Mouse (Mus musculus): ENCODE results near the gene C1galt1c1.

DNA sequence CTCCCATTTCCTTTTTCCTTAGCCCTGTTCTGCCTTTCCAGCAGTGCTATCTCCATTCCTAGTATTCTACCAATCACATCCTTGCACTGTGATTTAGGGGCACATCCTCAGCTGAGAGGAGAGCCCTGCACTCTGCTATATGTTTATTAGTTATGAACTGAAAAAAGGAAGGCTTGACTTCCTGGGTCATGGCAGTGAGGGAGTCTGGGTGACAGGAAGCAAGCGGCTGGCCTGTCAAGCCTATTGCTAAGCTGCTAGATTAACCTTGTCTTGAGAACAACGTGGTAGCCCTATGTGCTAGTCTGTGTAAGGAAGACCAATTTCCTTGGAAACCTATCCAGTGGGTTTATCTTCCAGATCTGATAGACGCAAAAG lies 33.9 kb downstream of the C1galt1c1 start:
- TF ChIP-seq POLR2A (IDR thresholded peaks at IDR 0.05; ENCODE audit: low read depth, low read length): no peak
- no peak for TF ChIP-seq CTCF (IDR thresholded peaks at IDR 0.05; ENCODE audit: extremely low read depth, insufficient read length, insufficient replicate concordance, low read depth, low read length)
